Mouse (Mus musculus): ENCODE measurements around the gene Sdsl.

Sdsl gene

GRCm38 (mm10) chr5:120495064-120495702 lies 22.6 kb upstream of the Sdsl start:
- in situ Hi-C loops (cut with MboI, MseI): no loop called here

- in situ Hi-C loops (cut with MboI, MseI): no loop called here
Observed at GRCm38 (mm10) chr5:120493873-120494395, 21.3 kb upstream of the Sdsl start.

- in situ Hi-C loops (cut with MboI, MseI): no loop called here
Observed at GRCm38 (mm10) chr5:120493440-120493839, 20.8 kb upstream of the Sdsl start.

GRCm38 (mm10) chr5:120492437-120492836 lies 19.8 kb upstream of the Sdsl start:
- in situ Hi-C loops (cut with MboI, MseI): no loop called here

- in situ Hi-C loops (cut with MboI, MseI): no loop called here
Observed at GRCm38 (mm10) chr5:120490679-120491192, 18.1 kb upstream of the Sdsl start.

DNA sequence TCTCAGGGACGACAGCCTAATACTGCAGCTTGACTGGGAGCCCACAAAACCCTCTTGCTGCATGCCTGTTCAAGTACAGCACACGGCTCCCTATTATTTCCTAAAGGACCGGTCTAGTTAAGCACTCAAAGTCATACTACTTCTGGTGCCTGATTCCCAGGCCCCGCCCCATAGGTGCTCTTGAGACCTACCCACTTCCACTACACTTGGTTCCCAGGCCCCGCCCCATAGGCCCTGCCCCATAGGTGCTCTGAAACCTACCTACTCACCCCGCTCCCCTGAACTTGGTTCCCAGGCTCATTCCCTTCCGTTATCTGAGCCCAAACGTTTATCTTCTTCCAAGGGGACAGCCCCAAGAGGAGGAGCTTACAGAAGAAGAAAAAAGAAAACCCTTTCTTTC lies 15.2 kb upstream of the Sdsl start:
- in situ Hi-C loops (cut with MboI, MseI): no loop called here

DNA sequence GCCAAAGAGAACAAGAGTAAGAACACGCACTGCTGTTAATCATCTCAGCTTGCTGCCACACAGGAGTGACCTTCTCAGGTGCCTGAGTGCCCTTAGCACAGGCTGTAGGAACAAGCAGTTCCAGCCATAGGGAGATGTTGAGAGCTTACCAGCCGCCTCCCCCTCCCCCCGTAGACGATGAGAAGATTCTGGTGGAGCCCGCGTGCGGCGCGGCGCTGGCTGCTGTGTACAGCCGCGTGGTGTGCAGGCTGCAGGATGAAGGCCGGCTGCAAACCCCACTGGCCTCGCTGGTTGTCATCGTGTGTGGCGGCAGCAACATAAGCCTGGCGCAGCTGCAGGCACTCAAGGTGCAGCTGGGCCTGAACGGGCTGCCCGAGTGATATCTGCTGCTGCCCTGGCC lies 10.8 kb upstream of the Sdsl start:
- in situ Hi-C loops (cut with MboI, MseI): no loop called here

DNA sequence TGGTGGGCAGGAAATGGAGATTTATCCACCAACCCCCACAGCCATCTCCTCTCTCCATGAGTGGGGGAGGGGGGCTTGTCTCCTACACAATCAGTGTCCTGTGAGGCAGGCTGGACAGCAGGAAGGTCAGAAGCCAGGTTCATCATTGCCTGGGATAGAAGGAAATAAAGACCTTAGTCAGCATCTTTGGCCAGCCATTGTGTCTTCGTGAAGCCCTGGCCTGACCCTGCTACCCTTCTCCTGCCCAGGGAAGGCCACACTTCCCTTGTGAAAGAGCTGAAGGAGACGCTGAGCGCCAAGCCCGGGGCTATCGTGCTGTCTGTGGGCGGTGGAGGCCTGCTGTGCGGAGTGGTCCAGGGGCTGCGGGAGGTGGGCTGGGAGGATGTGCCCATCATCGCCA lies 8.6 kb upstream of the Sdsl start:
- in situ Hi-C loops (cut with MboI, MseI): no loop called here

DNA sequence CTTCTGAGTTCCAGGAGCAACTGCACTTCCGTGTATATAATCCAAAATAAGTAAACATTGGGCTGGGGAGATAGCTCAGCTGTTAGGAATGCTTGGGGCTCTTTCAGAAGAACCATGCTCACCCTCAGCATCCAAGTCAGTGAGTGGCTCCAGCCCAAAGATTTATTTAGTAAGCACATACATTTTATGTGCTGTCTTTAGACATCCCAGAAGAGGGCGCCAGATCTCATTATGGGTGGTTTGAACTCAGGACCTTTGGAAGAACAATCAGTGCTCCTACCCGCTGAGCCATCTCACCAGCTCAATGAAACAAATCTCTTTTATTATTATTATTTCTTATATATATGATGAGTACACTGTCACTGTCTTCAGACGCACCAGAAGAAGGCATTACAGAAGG lies 6.9 kb upstream of the Sdsl start:
- in situ Hi-C loops (cut with MboI, MseI): no loop called here

DNA sequence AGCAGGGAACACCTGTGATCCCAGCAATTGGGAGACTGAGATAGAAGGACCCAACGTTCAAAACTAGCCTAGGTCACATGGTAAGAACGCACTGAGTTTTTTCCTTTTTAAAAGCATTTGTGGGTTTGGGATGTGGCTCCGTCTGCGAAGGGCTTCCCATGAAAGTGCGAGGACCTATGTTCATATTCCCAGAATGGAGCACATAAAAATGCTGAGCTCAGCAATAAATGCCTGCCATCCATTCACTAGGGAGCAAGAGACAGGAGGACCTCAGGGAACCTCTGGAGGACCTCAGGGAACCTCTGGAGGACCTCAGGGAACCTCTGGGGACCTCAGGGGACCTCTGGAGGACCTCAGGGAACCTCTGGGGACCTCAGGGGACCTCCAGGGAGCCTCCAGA lies 5.4 kb upstream of the Sdsl start:
- in situ Hi-C loops (cut with MboI, MseI): no loop called here

- in situ Hi-C loops (cut with MboI, MseI): no loop called here
Observed at GRCm38 (mm10) chr5:120476296-120476695, 3.7 kb upstream of the Sdsl start, which contains the start of gene Sds. Gene Sds (plus strand): TSS chr5:120476526.

- in situ Hi-C loops (cut with MboI, MseI): no loop called here
Observed at GRCm38 (mm10) chr5:120475861-120476260, 3.3 kb upstream of the Sdsl start.

DNA sequence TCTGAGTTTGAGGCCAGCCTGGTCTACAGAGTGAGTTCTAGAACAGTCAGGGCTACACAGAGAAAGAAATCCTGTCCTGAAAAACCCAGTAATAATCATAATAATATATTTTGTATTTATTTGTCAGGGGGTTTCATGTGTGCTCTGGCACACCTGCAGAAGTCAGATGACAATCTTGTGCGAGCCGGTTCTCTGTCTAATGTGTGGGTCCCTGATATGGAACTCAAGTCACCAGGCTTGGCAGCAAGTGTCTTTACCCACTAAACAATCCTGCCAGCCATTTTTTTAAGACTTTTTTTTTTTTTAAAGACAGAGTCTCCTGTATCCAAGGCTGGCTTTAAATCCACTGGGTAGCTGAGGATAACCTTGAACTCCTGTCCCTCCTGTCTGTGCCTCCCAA lies 751 bp upstream of the Sdsl start:
- in situ Hi-C loops (cut with MboI, MseI): no loop called here

DNA sequence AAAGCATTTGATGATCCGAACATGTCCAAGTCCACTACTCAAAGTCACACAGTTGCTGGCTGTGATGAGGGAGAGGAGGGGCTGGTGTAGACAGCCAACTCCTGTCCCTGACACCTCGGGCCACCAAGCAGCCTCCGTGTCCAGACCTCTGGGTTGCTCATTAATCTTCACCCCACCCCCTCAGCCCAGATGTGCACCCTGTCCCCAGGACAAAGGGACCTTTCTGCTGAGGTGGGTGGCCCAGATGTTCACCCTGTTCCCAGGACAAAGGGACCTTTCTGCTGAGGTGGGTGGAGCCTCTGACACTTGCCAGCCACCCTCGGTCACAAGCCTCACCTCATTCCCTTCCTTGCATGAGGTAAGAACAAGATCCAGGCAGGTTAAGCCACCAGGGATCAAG lies 1.1 kb downstream of the Sdsl start:
- in situ Hi-C loops (cut with MboI, MseI): no loop called here

GRCm38 (mm10) chr5:120468830-120469229 lies 3.8 kb downstream of the Sdsl start:
- in situ Hi-C loops (cut with MboI, MseI): no loop called here

DNA sequence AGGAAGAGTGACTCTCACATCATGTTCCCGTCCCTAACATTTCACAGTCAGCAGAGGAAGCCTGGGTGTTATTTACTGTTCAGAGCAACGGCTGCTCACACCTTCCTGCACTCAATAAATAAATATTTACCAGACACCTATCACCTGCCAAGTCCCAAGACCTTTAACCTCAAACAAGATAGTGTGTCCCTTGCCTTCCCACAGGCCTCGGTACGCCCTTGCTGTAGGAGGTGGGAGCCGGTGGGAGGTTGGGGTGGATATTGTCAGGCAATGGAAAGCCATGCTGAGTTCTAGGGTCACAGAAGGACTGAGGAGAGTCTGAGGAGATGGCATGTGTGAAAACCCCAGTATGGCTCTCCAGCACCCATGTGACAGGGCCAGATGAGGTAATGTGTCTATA lies 4.3 kb downstream of the Sdsl start:
- in situ Hi-C loops (cut with MboI, MseI): no loop called here

GRCm38 (mm10) chr5:120467026-120467425 lies 5.6 kb downstream of the Sdsl start:
- in situ Hi-C loops (cut with MboI, MseI): no loop called here

- in situ Hi-C loops (cut with MboI, MseI): no loop called here
Observed at GRCm38 (mm10) chr5:120465860-120466259, 6.8 kb downstream of the Sdsl start.

GRCm38 (mm10) chr5:120465062-120465461 lies 7.5 kb downstream of the Sdsl start:
- in situ Hi-C loops (cut with MboI, MseI): no loop called here

DNA sequence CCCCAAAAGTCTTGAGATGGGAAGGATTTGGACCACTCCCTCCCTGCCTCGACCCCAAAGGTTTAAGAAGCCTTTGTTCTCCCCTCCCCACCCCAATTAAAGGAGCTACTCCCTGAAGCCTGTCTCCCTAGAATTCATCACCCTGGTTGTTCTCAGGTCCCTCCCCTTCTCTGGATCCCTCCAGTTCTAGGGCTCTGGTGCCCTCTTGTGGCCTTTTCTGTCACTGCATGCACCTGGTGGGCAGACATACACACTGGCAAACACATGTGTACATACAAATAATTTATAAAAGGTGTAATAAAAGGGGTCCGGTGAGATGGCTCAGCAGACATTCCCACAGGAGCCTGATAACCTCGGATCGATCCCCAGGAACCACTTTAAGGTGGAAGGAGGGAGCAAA lies 8.3 kb downstream of the Sdsl start:
- in situ Hi-C loops (cut with MboI, MseI): no loop called here

GRCm38 (mm10) chr5:120461902-120462301 lies 10.7 kb downstream of the Sdsl start:
- in situ Hi-C loops (cut with MboI, MseI): no loop called here

- in situ Hi-C loops (cut with MboI, MseI): no loop called here
Observed at GRCm38 (mm10) chr5:120459133-120459532, 13.5 kb downstream of the Sdsl start.

DNA sequence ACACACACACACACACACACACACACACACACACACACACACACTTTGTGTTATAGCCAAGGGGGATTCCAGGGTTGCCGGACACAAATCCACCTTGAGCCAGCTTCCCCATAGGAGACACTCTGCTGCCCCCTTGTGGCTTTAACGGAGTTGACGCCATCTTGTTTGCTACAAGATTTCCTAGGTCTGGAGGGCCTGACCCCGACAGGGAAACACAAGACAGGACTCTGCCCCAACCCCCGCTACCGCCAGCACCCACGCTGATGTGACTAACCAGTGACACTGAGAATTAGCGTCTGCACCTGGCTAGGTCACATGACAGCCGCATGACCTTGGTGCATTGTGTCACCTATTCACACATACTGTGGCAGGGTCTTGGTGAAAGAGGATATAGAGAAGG lies 15.0 kb downstream of the Sdsl start:
- in situ Hi-C loops (cut with MboI, MseI): no loop called here
